Mouse (Mus musculus): Measurements from ENCODE around the gene AA986860. TPM values are rescaled to one million over a fixed set of nuclear protein-coding genes. Genes with fewer than 3 reads are reported as not detected.
A peak's percentile ranks its signal among the peaks of the same experiment; 100 is the strongest.

AA986860 gene
- polyA plus RNA-seq, 1 experiment from 2014 or later, result 23.4 TPM

- Histone ChIP-seq H3K4me1 (peaks cover 15% of the 10 kb centered on the region; the same call in 1 of the 2 replicates), H3K4me3 (peak within 1 kb of the TSS; percentile 95), H3K9ac (peak within 1 kb of the TSS; percentile 96), H3K9me3 (no peaks in the 10 kb centered on the region), H3K36me3 (peaks cover 6% of the 10 kb centered on the region; the same call in 1 of the 2 replicates), H3K27me3 (no peaks in the 10 kb centered on the region), H3K4me2 (peak within 1 kb of the TSS; percentile 93), H3K27ac (peak within 1 kb of the TSS; percentile 82)
- peak; percentile 77 for ATAC-seq (ENCODE audit: insufficient number of reproducible peaks, low FRiP score, low TSS enrichment, low read depth)
- WGBS, result under 1% methylated on average over 54 of the region's 54 CpGs
These were observed 14.4 kb upstream of the AA986860 start, which contains the start of gene Yod1 for GRCm38 (mm10) chr1:130717291-130717871. Gene Yod1, plus strand, starts transcription at chr1:130717327.

- Histone ChIP-seq H3K4me3 (no peak overlapping the region), H3K9me3 (no peaks in the 10 kb centered on the region), H3K27me3 (no peaks in the 10 kb centered on the region), H3K9ac (no peak overlapping the region), H3K27ac (no peak overlapping the region), H3K4me1 (no peaks in the 10 kb centered on the region), H3K4me2 (no peak overlapping the region), H3K36me3 (peaks cover 4% of the 10 kb centered on the region; the same call in 1 of the 2 replicates)
- 82% methylated on average over 5 of the region's 5 CpGs for WGBS
- ATAC-seq (ENCODE audit: insufficient number of reproducible peaks, low FRiP score, low TSS enrichment, low read depth), result no peak
These were observed 7.6 kb upstream of the AA986860 start for GRCm38 (mm10) chr1:130724206-130724605.

- WGBS, result 89% methylated on average over 2 of the region's 2 CpGs
- 0 out of 2 replicates have a peak, but pooled peaks cover under 1% of the 10 kb centered on the region for H3K4me1 ChIP-seq
- no peak overlapping the region for H3K4me3 ChIP-seq
- ATAC-seq (ENCODE audit: insufficient number of reproducible peaks, low FRiP score, low TSS enrichment, low read depth), result no peak
- H3K36me3 ChIP-seq, result no peaks in the 10 kb centered on the region
- no peaks in the 10 kb centered on the region for H3K27me3 ChIP-seq
- H3K9ac ChIP-seq, result no peak overlapping the region
- no peaks in the 10 kb centered on the region for H3K9me3 ChIP-seq
- H3K27ac ChIP-seq, result no peak overlapping the region
- H3K4me2 ChIP-seq, result no peak overlapping the region
These were observed 5.4 kb upstream of the AA986860 start for GRCm38 (mm10) chr1:130726396-130726795.

GRCm38 (mm10) chr1:130728070-130728469 is 3.7 kb upstream of the AA986860 start:
- H3K4me2 ChIP-seq, result no peak overlapping the region
- no peak overlapping the region for H3K9ac ChIP-seq
- H3K36me3 ChIP-seq, result no peaks in the 10 kb centered on the region
- H3K27me3 ChIP-seq, result no peaks in the 10 kb centered on the region
- no peak for ATAC-seq (ENCODE audit: insufficient number of reproducible peaks, low FRiP score, low TSS enrichment, low read depth)
- H3K27ac ChIP-seq, result no peak overlapping the region
- peaks cover 7% of the 10 kb centered on the region for H3K4me1 ChIP-seq
- WGBS, result 71% methylated on average over 1 of the region's 1 CpGs
- H3K4me3 ChIP-seq, result no peak overlapping the region
- no peaks in the 10 kb centered on the region for H3K9me3 ChIP-seq

- 78% methylated on average over 3 of the region's 3 CpGs for WGBS
- no peak for ATAC-seq (ENCODE audit: insufficient number of reproducible peaks, low FRiP score, low TSS enrichment, low read depth)
These were observed 3.1 kb upstream of the AA986860 start for GRCm38 (mm10) chr1:130728708-130729107.

GRCm38 (mm10) chr1:130729153-130729552 is 2.6 kb upstream of the AA986860 start, which contains the start of gene Pfkfb2:
Gene Pfkfb2, minus strand, starts transcription at chr1:130729253.
- 72% methylated on average over 2 of the region's 2 CpGs for WGBS

More at GRCm38 (mm10) chr1:130728708-130729107, 3.1 kb upstream of the AA986860 start:
- no peak overlapping the region for H3K27ac ChIP-seq
- no peak overlapping the region for H3K9ac ChIP-seq
- H3K4me2 ChIP-seq, result no peak overlapping the region
- H3K27me3 ChIP-seq, result no peaks in the 10 kb centered on the region
- H3K36me3 ChIP-seq, result no peaks in the 10 kb centered on the region
- no peaks in the 10 kb centered on the region for H3K9me3 ChIP-seq
- H3K4me3 ChIP-seq, result no peak overlapping the region
- H3K4me1 ChIP-seq, result peaks cover 7% of the 10 kb centered on the region

GRCm38 (mm10) chr1:130732706-130733658 is 1.2 kb downstream of the AA986860 start:
- H3K27me3 ChIP-seq, result no peaks in the 10 kb centered on the region
- H3K27ac ChIP-seq, result no peak overlapping the region
- no peak overlapping the region for H3K4me2 ChIP-seq
- H3K9me3 ChIP-seq, result no peaks in the 10 kb centered on the region
- 85% methylated on average over 13 of the region's 13 CpGs for WGBS
- peaks cover 9% of the 10 kb centered on the region for H3K4me1 ChIP-seq
- ATAC-seq (ENCODE audit: insufficient number of reproducible peaks, low FRiP score, low TSS enrichment, low read depth), result no peak
- H3K36me3 ChIP-seq, result no peaks in the 10 kb centered on the region
- H3K4me3 ChIP-seq, result no peak overlapping the region
- H3K9ac ChIP-seq, result no peak overlapping the region

More at GRCm38 (mm10) chr1:130729153-130729552, 2.6 kb upstream of the AA986860 start, which contains the start of gene Pfkfb2:
- no peak within 1 kb of the TSS for H3K4me2 ChIP-seq
- no peaks in the 10 kb centered on the region for H3K9me3 ChIP-seq
- no peak within 1 kb of the TSS for H3K4me3 ChIP-seq
- H3K4me1 ChIP-seq, result peaks cover 7% of the 10 kb centered on the region
- H3K9ac ChIP-seq, result no peak within 1 kb of the TSS
- H3K27me3 ChIP-seq, result no peaks in the 10 kb centered on the region
- ATAC-seq (ENCODE audit: insufficient number of reproducible peaks, low FRiP score, low TSS enrichment, low read depth), result no peak
- H3K27ac ChIP-seq, result no peak within 1 kb of the TSS
- H3K36me3 ChIP-seq, result no peaks in the 10 kb centered on the region

- ATAC-seq (ENCODE audit: insufficient number of reproducible peaks, low FRiP score, low TSS enrichment, low read depth), result no peak
- peaks cover 9% of the 10 kb centered on the region for H3K4me1 ChIP-seq
- no peak overlapping the region for H3K4me2 ChIP-seq
- H3K27ac ChIP-seq, result no peak overlapping the region
- no peaks in the 10 kb centered on the region for H3K36me3 ChIP-seq
- H3K9me3 ChIP-seq, result no peaks in the 10 kb centered on the region
- H3K27me3 ChIP-seq, result no peaks in the 10 kb centered on the region
- 85% methylated on average over 4 of the region's 4 CpGs for WGBS
- H3K4me3 ChIP-seq, result no peak overlapping the region
- H3K9ac ChIP-seq, result no peak overlapping the region
These were observed 1.9 kb downstream of the AA986860 start for GRCm38 (mm10) chr1:130733671-130734070.

GRCm38 (mm10) chr1:130734452-130734851 is 2.7 kb downstream of the AA986860 start:
- peaks cover 9% of the 10 kb centered on the region for H3K4me1 ChIP-seq

GRCm38 (mm10) chr1:130734852-130735251 is 3.1 kb downstream of the AA986860 start:
- H3K4me1 ChIP-seq, result peaks cover 9% of the 10 kb centered on the region
- ATAC-seq (ENCODE audit: insufficient number of reproducible peaks, low FRiP score, low TSS enrichment, low read depth), result no peak
- H3K36me3 ChIP-seq, result no peaks in the 10 kb centered on the region
- no peak overlapping the region for H3K4me3 ChIP-seq
- H3K9ac ChIP-seq, result no peak overlapping the region
- H3K27ac ChIP-seq, result no peak overlapping the region
- no peaks in the 10 kb centered on the region for H3K9me3 ChIP-seq
- H3K27me3 ChIP-seq, result no peaks in the 10 kb centered on the region
- no peak overlapping the region for H3K4me2 ChIP-seq
- 62% methylated on average over 8 of the region's 8 CpGs for WGBS

More at GRCm38 (mm10) chr1:130734452-130734851, 2.7 kb downstream of the AA986860 start:
- H3K27ac ChIP-seq, result no peak overlapping the region
- ATAC-seq (ENCODE audit: insufficient number of reproducible peaks, low FRiP score, low TSS enrichment, low read depth), result no peak
- 44% methylated on average over 5 of the region's 5 CpGs for WGBS
- H3K27me3 ChIP-seq, result no peaks in the 10 kb centered on the region
- no peak overlapping the region for H3K4me2 ChIP-seq
- H3K36me3 ChIP-seq, result no peaks in the 10 kb centered on the region
- H3K9ac ChIP-seq, result no peak overlapping the region
- no peaks in the 10 kb centered on the region for H3K9me3 ChIP-seq
- no peak overlapping the region for H3K4me3 ChIP-seq

GRCm38 (mm10) chr1:130737411-130737881 is 5.7 kb downstream of the AA986860 start:
- H3K36me3 ChIP-seq, result no peaks in the 10 kb centered on the region
- H3K4me2 ChIP-seq, result no peak overlapping the region
- H3K4me1 ChIP-seq, result peaks cover 6% of the 10 kb centered on the region; the same call in 1 of the 2 replicates
- no peaks in the 10 kb centered on the region for H3K9me3 ChIP-seq
- H3K27me3 ChIP-seq, result no peaks in the 10 kb centered on the region
- H3K9ac ChIP-seq, result no peak overlapping the region
- ATAC-seq (ENCODE audit: insufficient number of reproducible peaks, low FRiP score, low TSS enrichment, low read depth), result 0 out of 2 replicates have a peak, but pooled peaks have one; percentile 37
- no peak overlapping the region for H3K27ac ChIP-seq
- H3K4me3 ChIP-seq, result no peak overlapping the region
- 28% methylated on average over 11 of the region's 11 CpGs for WGBS
